7 mouse cellular contexts compared by ENCODE assay signal in genomic region chr12:87443700-87444122, GRCm38 (mm10). TPM values are rescaled to one million over a fixed set of nuclear protein-coding genes. Genes with fewer than 3 reads are reported as not detected.
DNase-seq lines count a peak whose midpoint lies in the region; ATAC-seq and TF ChIP-seq lines count a peak whose summit lies in the region.

TSS of gene Slirp (plus strand) at chr12:87443896.
TSS of gene Alkbh1 (minus strand) at chr12:87444017.

- peak within 1 kb of the TSS; percentile 96 for H3K27ac ChIP-seq in embryonic facial prominence, embryonic 10.5 days (replicated peaks)
- H3K27ac ChIP-seq in intestine, postnatal 0 days (ENCODE audit: low read depth, low read length): peak within 1 kb of the TSS; percentile 81
- H3K27ac ChIP-seq in midbrain, embryonic 12.5 days (replicated peaks): peak within 1 kb of the TSS; percentile 86
- H3K27ac ChIP-seq in small intestine, adult 2 months (ENCODE audit: insufficient read depth, low read depth, low read length): peak within 1 kb of the TSS; percentile 41

- H3K4me1 ChIP-seq in embryonic facial prominence, embryonic 10.5 days: peaks cover 15% of the 10 kb centered on the region
- H3K4me1 ChIP-seq in intestine, postnatal 0 days (replicated peaks; ENCODE audit: control insufficient read depth, insufficient read depth, low read length): 0 out of 2 replicates have a peak, but pooled peaks cover 4% of the 10 kb centered on the region
- peaks cover 23% of the 10 kb centered on the region for H3K4me1 ChIP-seq in midbrain, embryonic 12.5 days
- 0 out of 2 replicates have a peak, but pooled peaks cover 3% of the 10 kb centered on the region for H3K4me1 ChIP-seq in small intestine, adult 2 months (ENCODE audit: control insufficient read depth, insufficient read depth, insufficient read length, low read length)

- peak within 1 kb of the TSS; percentile 79 for H3K4me2 ChIP-seq in intestine, postnatal 0 days (replicated peaks; ENCODE audit: low read depth)
- H3K4me2 ChIP-seq in midbrain, embryonic 12.5 days (replicated peaks): peak within 1 kb of the TSS; percentile 85

- H3K9me3 ChIP-seq in embryonic facial prominence, embryonic 10.5 days: no peaks in the 10 kb centered on the region
- H3K9me3 ChIP-seq in intestine, postnatal 0 days (ENCODE audit: control insufficient read depth): no peaks in the 10 kb centered on the region
- no peaks in the 10 kb centered on the region for H3K9me3 ChIP-seq in midbrain, embryonic 12.5 days

- intact Hi-C loops in left cerebral cortex, postnatal 4 days (cut with DNase I): no loop called here

- no peaks in the 10 kb centered on the region for H3K27me3 ChIP-seq in embryonic facial prominence, embryonic 10.5 days (replicated peaks; ENCODE audit: low read depth, poor library complexity, severe bottlenecking)
- H3K27me3 ChIP-seq in intestine, postnatal 0 days (replicated peaks; ENCODE audit: control insufficient read depth, insufficient read depth, low read length): no peaks in the 10 kb centered on the region
- H3K27me3 ChIP-seq in midbrain, embryonic 12.5 days: no peaks in the 10 kb centered on the region
- no peaks in the 10 kb centered on the region for H3K27me3 ChIP-seq in small intestine, adult 2 months (ENCODE audit: control insufficient read depth, insufficient read depth, low read length)

- DNase-seq in adrenal gland, postnatal 10 days: peak; percentile 93
- DNase-seq in embryonic facial prominence, embryonic 10.5 days (ENCODE audit: low spot score): peak; percentile 92
- peak; percentile 57 for DNase-seq in gonadal fat pad, adult 2 months (ENCODE audit: low read depth)
- peak; percentile 92 for DNase-seq in left cerebral cortex, postnatal 4 days

- peak within 1 kb of the TSS; percentile 73 for H3K4me3 ChIP-seq in embryonic facial prominence, embryonic 10.5 days
- H3K4me3 ChIP-seq in intestine, postnatal 0 days (ENCODE audit: low read depth, low read length): peak within 1 kb of the TSS; percentile 100
- peak within 1 kb of the TSS; percentile 98 for H3K4me3 ChIP-seq in midbrain, embryonic 12.5 days
- peak within 1 kb of the TSS; percentile 92 for H3K4me3 ChIP-seq in small intestine, adult 2 months (ENCODE audit: low read depth, low read length)

- under 1% methylated on average over 28 of the region's 28 CpGs for WGBS in embryonic facial prominence, embryonic 10.5 days
- under 1% methylated on average over 28 of the region's 28 CpGs for WGBS in intestine, postnatal 0 days
- under 1% methylated on average over 28 of the region's 28 CpGs for whole genome bisulfite sequencing in midbrain, embryonic 12.5 days
- under 1% methylated on average over 28 of the region's 28 CpGs for whole genome bisulfite sequencing in small intestine, adult 2 months

- ATAC-seq in intestine, postnatal 0 days: peak; percentile 87
- ATAC-seq in midbrain, embryonic 12.5 days (ENCODE audit: low FRiP score, low read depth): peak; percentile 93

- no peak for TF ChIP-seq CTCF in intestine, postnatal 0 days (IDR thresholded peaks at IDR 0.05; ENCODE audit: low read depth)
- TF ChIP-seq CTCF in small intestine, adult 2 months (IDR thresholded peaks at IDR 0.05; ENCODE audit: extremely low read depth, insufficient read length, insufficient replicate concordance, low read depth, low read length): no peak

- peak; percentile 68 for TF ChIP-seq POLR2A in small intestine, adult 2 months (IDR thresholded peaks at IDR 0.05; ENCODE audit: low read depth, low read length)

- H3K36me3 ChIP-seq in embryonic facial prominence, embryonic 10.5 days (replicated peaks): peaks cover 60% of the 10 kb centered on the region
- peaks cover 33% of the 10 kb centered on the region for H3K36me3 ChIP-seq in intestine, postnatal 0 days (ENCODE audit: control insufficient read depth, insufficient read depth)
- peaks cover 47% of the 10 kb centered on the region for H3K36me3 ChIP-seq in midbrain, embryonic 12.5 days
- H3K36me3 ChIP-seq in small intestine, adult 2 months (ENCODE audit: control insufficient read depth, insufficient read depth, low read length): peaks cover 29% of the 10 kb centered on the region

- peak within 1 kb of the TSS; percentile 89 for H3K9ac ChIP-seq in intestine, postnatal 0 days (ENCODE audit: low read depth, low read length)
- peak within 1 kb of the TSS; percentile 92 for H3K9ac ChIP-seq in midbrain, embryonic 12.5 days (replicated peaks)

RNA-seq across cellular contexts. Expression of gene Slirp, which starts in this region (rescaled TPM):
- 100 to 1,000 TPM; 186 to 195 TPM for total RNA-seq in adrenal gland, postnatal 10 days (2021)
- 311 and 324 TPM in 2 replicates for polyA plus RNA-seq in embryonic facial prominence, embryonic 10.5 days (2016; fragmentation: Nextera tagmentation; extraction: Ambion mirVana)
- polyA plus RNA-seq in gonadal fat pad, adult 2 months (2012; rRNA removed): 27.8 and 35.7 TPM in 2 replicates
- 250 and 272 TPM in 2 replicates for polyA plus RNA-seq in intestine, postnatal 0 days (2015; fragmentation: Nextera tagmentation; extraction: Ambion mirVana)
- 100 to 1,000 TPM in 1 of 2 experiments, 10 to 100 TPM in 1; 96.3 to 101 TPM for total RNA-seq in left cerebral cortex, postnatal 4 days (2021)
- 281 and 287 TPM in 2 replicates for polyA plus RNA-seq in midbrain, embryonic 12.5 days (2016; fragmentation: Nextera tagmentation; extraction: Ambion mirVana)
- 2.9 and 4.1 TPM in 2 replicates for polyA plus RNA-seq in small intestine, adult 2 months (2012; rRNA removed)

RNA-seq across cellular contexts. Expression of gene Alkbh1, which starts in this region (rescaled TPM):
- total RNA-seq in adrenal gland, postnatal 10 days (2021): 10 to 100 TPM; 23.9 to 24.3 TPM
- 69.6 and 76.0 TPM in 2 replicates for polyA plus RNA-seq in embryonic facial prominence, embryonic 10.5 days (2016; fragmentation: Nextera tagmentation; extraction: Ambion mirVana)
- polyA plus RNA-seq in gonadal fat pad, adult 2 months (2012; rRNA removed): 12.8 and 16.5 TPM in 2 replicates
- polyA plus RNA-seq in intestine, postnatal 0 days (2015; fragmentation: Nextera tagmentation; extraction: Ambion mirVana): 13.6 and 21.9 TPM in 2 replicates
- 10 to 100 TPM; 25.8 to 28.4 TPM for total RNA-seq in left cerebral cortex, postnatal 4 days (2021)
- polyA plus RNA-seq in midbrain, embryonic 12.5 days (2016; fragmentation: Nextera tagmentation; extraction: Ambion mirVana): 51.2 and 55.2 TPM in 2 replicates
- polyA plus RNA-seq in small intestine, adult 2 months (2012; rRNA removed): 5.7 and 6.0 TPM in 2 replicates

Comparison
In these comparisons a context has a peak if more than half of its experiments do, and no peak if none do; other contexts are left out.
1. Peak in every context shown above with its lines: DNase-seq, ATAC-seq, H3K4me3 ChIP-seq and H3K27ac ChIP-seq.
2. H3K27ac ChIP-seq: peak in every context shown above with its lines; median percentile 96 in embryonic facial prominence, embryonic 10.5 days; 86 in midbrain, embryonic 12.5 days; 81 in intestine, postnatal 0 days; 41 in small intestine, adult 2 months.